Comparison of ENCODE assay signal across 12 mouse cellular contexts in genomic region chr1:152407021-152407946, GRCm38 (mm10). TPM values are rescaled to one million over a fixed set of nuclear protein-coding genes. Genes with fewer than 3 reads are reported as not detected.
DNase-seq lines count a peak whose midpoint lies in the region; ATAC-seq and TF ChIP-seq lines count a peak whose summit lies in the region.
"Had no signal": no experiment of that assay in that cellular context is flagged by ENCODE, and none has a peak within 500 bp of the region (broad histone marks: within the 10 kb centered on the region; RNA-seq: fewer than 3 reads in every experiment).

No protein-coding gene starts in this region.

- H3K4me1 ChIP-seq in heart, embryonic 16.5 days (ENCODE audit: control insufficient read depth, insufficient read depth, low read length): 0 out of 2 replicates have a peak, but pooled peaks cover 2% of the 10 kb centered on the region
- H3K4me1 ChIP-seq in forebrain, postnatal 0 days (ENCODE audit: insufficient read depth): 0 out of 2 replicates have a peak, but pooled peaks cover 2% of the 10 kb centered on the region
- H3K4me1 ChIP-seq in midbrain, embryonic 14.5 days (ENCODE audit: control insufficient read depth, insufficient read depth, low read length): no peaks in the 10 kb centered on the region
- H3K4me1 ChIP-seq in lung, adult 2 months (ENCODE audit: control insufficient read depth, insufficient read depth, low read length): no peaks in the 10 kb centered on the region

- ATAC-seq in heart, embryonic 16.5 days (replicated peaks; ENCODE audit: extremely low read depth, insufficient read depth, low FRiP score): no peak
- peak; percentile 47 for ATAC-seq in forebrain, postnatal 0 days
- ATAC-seq in midbrain, embryonic 14.5 days (ENCODE audit: low FRiP score, low TSS enrichment): no peak

- DNase-seq in heart, postnatal 36 days: no peak
- peak; percentile 46 for DNase-seq in embryo, embryonic 10.5 days (ENCODE audit: low spot score)
- DNase-seq in forebrain, postnatal 0 days: peak; percentile 29
- no peak for DNase-seq in midbrain, embryonic 14.5 days
- DNase-seq in thymus, postnatal 25 days: no peak
- no peak for DNase-seq in thymus, postnatal 36 days
- no peak for DNase-seq in lung, adult 2 months
- DNase-seq: adrenal gland, postnatal 36 days; spleen, adult 18-20 months had no signal

- H3K4me3 ChIP-seq in heart, embryonic 16.5 days (ENCODE audit: low read length): peak overlapping the region; percentile 29
- H3K4me3 ChIP-seq in forebrain, postnatal 0 days (ENCODE audit: low read depth, low read length): no peak overlapping the region
- H3K4me3 ChIP-seq in midbrain, embryonic 14.5 days (replicated peaks; ENCODE audit: low read depth, low read length): no peak overlapping the region
- H3K4me3 ChIP-seq in lung, adult 2 months (replicated peaks; ENCODE audit: extremely low read depth, low read depth, low read length): no peak overlapping the region
- H3K4me3 ChIP-seq: erythroblast, embryonic 14.5 days had no signal

- intact Hi-C loops in heart, postnatal 36 days (cut with DNase I): no loop called here

- H3K27me3 ChIP-seq in heart, embryonic 16.5 days (ENCODE audit: control insufficient read depth, insufficient read depth, low read length): no peaks in the 10 kb centered on the region
- no peaks in the 10 kb centered on the region for H3K27me3 ChIP-seq in forebrain, postnatal 0 days (ENCODE audit: insufficient read depth, low read length)
- H3K27me3 ChIP-seq in midbrain, embryonic 14.5 days (ENCODE audit: control insufficient read depth, insufficient read depth, low read length): no peaks in the 10 kb centered on the region

- H3K27ac ChIP-seq in heart, embryonic 16.5 days (ENCODE audit: low read length): no peak overlapping the region
- H3K27ac ChIP-seq in forebrain, postnatal 0 days (ENCODE audit: low read depth, low read length): no peak overlapping the region
- H3K27ac ChIP-seq in midbrain, embryonic 14.5 days (replicated peaks; ENCODE audit: low read depth, low read length): no peak overlapping the region

- peak overlapping the region; percentile 51 for H3K4me2 ChIP-seq in heart, embryonic 16.5 days (ENCODE audit: low read depth, low read length)
- H3K4me2 ChIP-seq in forebrain, postnatal 0 days (ENCODE audit: low read depth): peak overlapping the region; percentile 36
- H3K4me2 ChIP-seq in midbrain, embryonic 14.5 days (ENCODE audit: low read length): peak overlapping the region; percentile 25; the same call in 1 of the 2 replicates

- TF ChIP-seq POLR2A in lung, adult 2 months (IDR thresholded peaks at IDR 0.05; ENCODE audit: borderline replicate concordance, extremely low read depth, low read depth, low read length): no peak

- TF ChIP-seq CTCF in forebrain, postnatal 0 days (IDR thresholded peaks at IDR 0.05; ENCODE audit: low read depth): no peak
- TF ChIP-seq CTCF in lung, adult 2 months (IDR thresholded peaks at IDR 0.05; ENCODE audit: insufficient read depth, low read length): no peak

- H3K9me3 ChIP-seq in heart, embryonic 16.5 days (replicated peaks; ENCODE audit: control insufficient read depth, low read length): peaks cover 3% of the 10 kb centered on the region; the same call in 1 of the 2 replicates
- 0 out of 2 replicates have a peak, but pooled peaks cover under 1% of the 10 kb centered on the region for H3K9me3 ChIP-seq in forebrain, postnatal 0 days (ENCODE audit: low read length)
- no peaks in the 10 kb centered on the region for H3K9me3 ChIP-seq in midbrain, embryonic 14.5 days (ENCODE audit: control insufficient read depth, low read length)

- WGBS in heart, embryonic 16.5 days: 37% methylated on average over 22 of the region's 22 CpGs
- 27% methylated on average over 22 of the region's 22 CpGs for WGBS in forebrain, postnatal 0 days
- 51% methylated on average over 22 of the region's 22 CpGs for WGBS in midbrain, embryonic 14.5 days
- 49% methylated on average over 22 of the region's 22 CpGs for WGBS in lung, adult 2 months

- peak overlapping the region; percentile 25; the same call in 1 of the 2 replicates for H3K9ac ChIP-seq in heart, embryonic 16.5 days (ENCODE audit: low read length)
- no peak overlapping the region for H3K9ac ChIP-seq in forebrain, postnatal 0 days
- H3K9ac ChIP-seq in midbrain, embryonic 14.5 days (replicated peaks; ENCODE audit: low read length): no peak overlapping the region

- no peaks in the 10 kb centered on the region for H3K36me3 ChIP-seq in heart, embryonic 16.5 days (ENCODE audit: control insufficient read depth, insufficient read depth)
- no peaks in the 10 kb centered on the region for H3K36me3 ChIP-seq in forebrain, postnatal 0 days (ENCODE audit: insufficient read depth)
- H3K36me3 ChIP-seq in midbrain, embryonic 14.5 days (ENCODE audit: control insufficient read depth, insufficient read depth, low read length): no peaks in the 10 kb centered on the region

RNA-seq across cellular contexts. Expression of gene Colgalt2, which starts 7.7 kb away (rescaled TPM):
- 2.0 and 2.3 TPM in 2 replicates for polyA plus RNA-seq in heart, embryonic 16.5 days (2015; fragmentation: Nextera tagmentation; extraction: Ambion mirVana)
- total RNA-seq in heart, postnatal 36 days (2021): 1 to 10 TPM; 3.3 to 3.7 TPM
- 6.4 and 7.0 TPM in 2 replicates for total RNA-seq in forebrain, postnatal 0 days (2014; rRNA removed)
- polyA plus RNA-seq in forebrain, postnatal 0 days (2015; fragmentation: Nextera tagmentation; extraction: Ambion mirVana): 3.2 and 3.7 TPM in 2 replicates
- 4.0 and 4.2 TPM in 2 replicates for polyA plus RNA-seq in midbrain, embryonic 14.5 days (2014; fragmentation: Nextera tagmentation; extraction: Ambion mirVana)
- 12.8 and 17.3 TPM in 2 replicates for polyA plus RNA-seq in lung, adult 2 months (2012; rRNA removed)
- total RNA-seq: megakaryocyte-erythroid progenitor cell, adult 5-6 weeks had no signal
- polyA plus RNA-seq: erythroblast, embryonic 14.5 days had no signal

RNA-seq across cellular contexts. Expression of gene Tsen15, which starts 20.8 kb away (rescaled TPM):
- polyA plus RNA-seq in heart, embryonic 16.5 days (2015; fragmentation: Nextera tagmentation; extraction: Ambion mirVana): 46.3 and 50.4 TPM in 2 replicates
- total RNA-seq in heart, postnatal 36 days (2021): 10 to 100 TPM; 15.2 to 20.2 TPM
- total RNA-seq in forebrain, postnatal 0 days (2014; rRNA removed): 28.5 and 39.3 TPM in 2 replicates
- 34.9 and 39.4 TPM in 2 replicates for polyA plus RNA-seq in forebrain, postnatal 0 days (2015; fragmentation: Nextera tagmentation; extraction: Ambion mirVana)
- polyA plus RNA-seq in midbrain, embryonic 14.5 days (2014; fragmentation: Nextera tagmentation; extraction: Ambion mirVana): 31.4 and 36.4 TPM in 2 replicates
- polyA plus RNA-seq in lung, adult 2 months (2012; rRNA removed): 10.6 and 12.7 TPM in 2 replicates

Comparison
In these comparisons a context has a peak if more than half of its experiments do, and no peak if none do; other contexts are left out.
1. DNase-seq: peak in embryo, embryonic 10.5 days (single experiment) and forebrain, postnatal 0 days (single experiment); none in heart, postnatal 36 days (0 of 2), midbrain, embryonic 14.5 days (single experiment), thymus, postnatal 25 days (single experiment), thymus, postnatal 36 days (0 of 2) and lung, adult 2 months (single experiment).
2. Peak in every context shown above with its lines, with median percentiles within 50 percentile points of each other: H3K4me2 ChIP-seq.